Mouse (Mus musculus): ENCODE data around the gene Dpagt1. TPM values are rescaled to one million over a fixed set of nuclear protein-coding genes. Genes with fewer than 3 reads are reported as not detected.
A peak's percentile ranks its signal among the peaks of the same experiment; 100 is the strongest.
"Not testable (repeated sequence)": the region's sequence is repeated elsewhere in the genome, so short reads cannot be mapped to it uniquely, and the experiment has no call there.

Gene Dpagt1
- polyA plus RNA-seq, 1 experiment from 2014 or later = 38.4 TPM

DNA sequence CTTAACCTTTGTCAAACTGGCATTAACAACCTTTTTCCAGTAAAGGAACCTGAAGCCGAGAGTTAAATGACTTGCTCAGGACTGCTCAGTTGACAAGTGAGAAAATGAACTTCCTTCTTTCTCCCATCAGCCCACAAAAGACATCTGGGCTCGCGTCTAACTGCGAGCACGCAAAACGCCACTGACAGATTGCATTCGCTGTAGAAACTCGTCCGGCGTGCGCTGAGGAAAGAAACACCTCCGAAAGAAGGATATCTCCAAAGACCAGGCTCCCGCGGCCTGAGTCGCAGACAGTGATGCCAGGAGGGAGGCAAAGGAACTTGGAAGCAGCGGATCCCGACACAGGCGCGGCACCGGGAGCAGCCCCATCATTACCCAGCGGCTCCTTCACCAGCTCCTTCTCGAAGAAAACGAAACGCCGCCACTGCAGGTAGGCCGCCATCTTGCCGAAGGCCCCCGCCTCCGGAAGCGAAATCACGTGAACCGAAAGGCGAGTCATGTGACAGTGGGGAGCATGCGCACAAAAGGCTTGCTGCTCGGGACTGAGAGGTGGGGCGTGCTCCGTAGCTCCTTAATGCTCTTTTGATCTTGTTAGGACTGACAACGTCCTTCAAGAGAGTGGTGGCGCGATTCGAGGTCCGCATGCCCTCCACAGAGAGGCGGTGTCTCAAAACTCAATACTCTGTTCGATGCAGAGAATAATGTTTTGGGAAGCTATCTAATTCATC lies 35.5 kb downstream of the Dpagt1 start, which contains the start of gene Vps11:
Gene Vps11, minus strand, starts transcription at position 481 of the 728 bp plus-strand sequence.
- no peaks in the 10 kb centered on the region for H3K9me3 ChIP-seq
- no peaks in the 10 kb centered on the region for H3K27me3 ChIP-seq
- peak within 1 kb of the TSS; percentile 86 for H3K4me2 ChIP-seq
- H3K4me3 ChIP-seq = peak within 1 kb of the TSS; percentile 96
- peaks cover 6% of the 10 kb centered on the region for H3K4me1 ChIP-seq
- H3K36me3 ChIP-seq = peaks cover 35% of the 10 kb centered on the region
- under 1% methylated on average over 44 of the region's 44 CpGs for WGBS
- peak; percentile 91 for ATAC-seq (ENCODE audit: insufficient number of reproducible peaks, insufficient read depth, low FRiP score, low TSS enrichment, low read depth)
- peak within 1 kb of the TSS; percentile 90 for H3K9ac ChIP-seq
- peak within 1 kb of the TSS; percentile 69 for H3K27ac ChIP-seq

DNA sequence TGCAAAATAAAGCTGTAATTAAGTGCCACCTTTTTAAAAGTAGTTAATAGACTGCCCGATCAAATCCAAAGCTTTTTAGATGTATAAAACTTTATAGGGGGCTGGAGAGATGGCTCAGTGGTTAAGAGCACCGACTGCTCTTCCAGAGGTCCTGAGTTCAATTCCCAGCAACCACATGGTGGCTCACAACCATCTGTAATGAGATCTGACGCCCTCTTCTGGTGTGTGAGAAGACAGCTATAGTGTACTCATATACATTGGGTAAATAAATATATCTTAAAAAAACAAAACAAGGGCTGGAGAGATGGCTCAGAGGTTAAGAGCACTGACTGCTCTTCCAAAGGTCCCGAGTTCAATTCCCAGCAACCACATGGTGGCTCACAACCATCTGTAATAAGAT lies 36.1 kb downstream of the Dpagt1 start:
- not testable (repeated sequence) for H3K4me1 ChIP-seq; ATAC-seq (ENCODE audit: insufficient number of reproducible peaks, insufficient read depth, low FRiP score, low TSS enrichment, low read depth); H3K27me3 ChIP-seq; H3K9me3 ChIP-seq
- Histone ChIP-seq H3K36me3 (peaks cover 29% of the 10 kb centered on the region), H3K4me3 (peak overlapping the region; percentile 96), H3K9ac (peak overlapping the region; percentile 90), H3K4me2 (peak overlapping the region; percentile 86), H3K27ac (peak overlapping the region; percentile 69)
- WGBS = 43% methylated on average over 4 of the region's 4 CpGs

DNA sequence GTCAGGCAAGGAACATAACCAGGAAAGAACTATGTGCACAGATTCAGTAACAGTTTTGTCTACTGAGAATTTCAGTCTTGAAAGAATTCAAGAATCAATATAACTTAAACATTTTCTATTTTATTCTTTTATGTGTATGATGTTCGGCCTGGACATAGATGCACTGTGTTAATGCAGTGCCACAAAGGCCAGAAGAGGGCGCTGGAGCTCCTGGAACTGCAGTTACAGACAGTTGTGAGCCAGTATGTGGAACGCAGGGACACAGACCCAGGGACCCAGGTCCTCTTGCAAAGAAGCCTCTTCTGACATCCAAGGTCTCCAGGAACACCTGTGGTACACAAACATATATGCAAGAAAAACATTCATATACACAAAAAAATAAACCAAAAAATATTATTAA lies 38.7 kb downstream of the Dpagt1 start:
- Histone ChIP-seq H3K27me3 (no peaks in the 10 kb centered on the region), H3K4me1 (peaks cover 6% of the 10 kb centered on the region), H3K4me2 (no peak overlapping the region), H3K9ac (no peak overlapping the region), H3K27ac (no peak overlapping the region), H3K9me3 (no peaks in the 10 kb centered on the region), H3K4me3 (no peak overlapping the region), H3K36me3 (peaks cover 5% of the 10 kb centered on the region)
- WGBS = 61% methylated on average over 3 of the region's 3 CpGs
- ATAC-seq (ENCODE audit: insufficient number of reproducible peaks, insufficient read depth, low FRiP score, low TSS enrichment, low read depth) = no peak

GRCm38 (mm10) chr9:44373386-44373785 lies 47.6 kb downstream of the Dpagt1 start:
- no peak overlapping the region for H3K27ac ChIP-seq
- no peak for ATAC-seq (ENCODE audit: insufficient number of reproducible peaks, insufficient read depth, low FRiP score, low TSS enrichment, low read depth)

GRCm38 (mm10) chr9:44376141-44376540 lies 50.3 kb downstream of the Dpagt1 start:
- no peak overlapping the region for H3K27ac ChIP-seq
- H3K9me3 ChIP-seq = no peaks in the 10 kb centered on the region
- no peak overlapping the region for H3K4me3 ChIP-seq
- no peak for ATAC-seq (ENCODE audit: insufficient number of reproducible peaks, insufficient read depth, low FRiP score, low TSS enrichment, low read depth)
- H3K27me3 ChIP-seq = no peaks in the 10 kb centered on the region
- WGBS = 92% methylated on average over 6 of the region's 6 CpGs
- no peak overlapping the region for H3K9ac ChIP-seq
- peaks cover 17% of the 10 kb centered on the region for H3K4me1 ChIP-seq
- H3K4me2 ChIP-seq = no peak overlapping the region
- H3K36me3 ChIP-seq = peaks cover 6% of the 10 kb centered on the region

More at GRCm38 (mm10) chr9:44373386-44373785, 47.6 kb downstream of the Dpagt1 start:
- H3K4me1 ChIP-seq = peaks cover 2% of the 10 kb centered on the region; the same call in 1 of the 2 replicates
- no peaks in the 10 kb centered on the region for H3K36me3 ChIP-seq
- no peaks in the 10 kb centered on the region for H3K27me3 ChIP-seq
- no peaks in the 10 kb centered on the region for H3K9me3 ChIP-seq
- no peak overlapping the region for H3K9ac ChIP-seq
- H3K4me2 ChIP-seq = no peak overlapping the region
- H3K4me3 ChIP-seq = no peak overlapping the region

- not testable (repeated sequence) for H3K4me3 ChIP-seq; H3K27ac ChIP-seq; H3K27me3 ChIP-seq; H3K9me3 ChIP-seq; ATAC-seq (ENCODE audit: insufficient number of reproducible peaks, insufficient read depth, low FRiP score, low TSS enrichment, low read depth); H3K9ac ChIP-seq; H3K4me2 ChIP-seq
- Histone ChIP-seq H3K36me3 (peaks cover 18% of the 10 kb centered on the region), H3K4me1 (peaks cover 17% of the 10 kb centered on the region)
- WGBS = 80% methylated on average over 2 of the region's 2 CpGs
Observed at GRCm38 (mm10) chr9:44377335-44377734, 51.5 kb downstream of the Dpagt1 start.

GRCm38 (mm10) chr9:44378153-44378730 lies 52.4 kb downstream of the Dpagt1 start:
- H3K9ac ChIP-seq = peak overlapping the region; percentile 95
- H3K4me3 ChIP-seq = peak overlapping the region; percentile 89
- no peaks in the 10 kb centered on the region for H3K27me3 ChIP-seq
- no peak overlapping the region for H3K27ac ChIP-seq
- peaks cover 17% of the 10 kb centered on the region for H3K4me1 ChIP-seq
- H3K36me3 ChIP-seq = peaks cover 27% of the 10 kb centered on the region
- H3K9me3 ChIP-seq = no peaks in the 10 kb centered on the region
- no peak for ATAC-seq (ENCODE audit: insufficient number of reproducible peaks, insufficient read depth, low FRiP score, low TSS enrichment, low read depth)
- 87% methylated on average over 5 of the region's 5 CpGs for WGBS
- peak overlapping the region; percentile 86 for H3K4me2 ChIP-seq

DNA sequence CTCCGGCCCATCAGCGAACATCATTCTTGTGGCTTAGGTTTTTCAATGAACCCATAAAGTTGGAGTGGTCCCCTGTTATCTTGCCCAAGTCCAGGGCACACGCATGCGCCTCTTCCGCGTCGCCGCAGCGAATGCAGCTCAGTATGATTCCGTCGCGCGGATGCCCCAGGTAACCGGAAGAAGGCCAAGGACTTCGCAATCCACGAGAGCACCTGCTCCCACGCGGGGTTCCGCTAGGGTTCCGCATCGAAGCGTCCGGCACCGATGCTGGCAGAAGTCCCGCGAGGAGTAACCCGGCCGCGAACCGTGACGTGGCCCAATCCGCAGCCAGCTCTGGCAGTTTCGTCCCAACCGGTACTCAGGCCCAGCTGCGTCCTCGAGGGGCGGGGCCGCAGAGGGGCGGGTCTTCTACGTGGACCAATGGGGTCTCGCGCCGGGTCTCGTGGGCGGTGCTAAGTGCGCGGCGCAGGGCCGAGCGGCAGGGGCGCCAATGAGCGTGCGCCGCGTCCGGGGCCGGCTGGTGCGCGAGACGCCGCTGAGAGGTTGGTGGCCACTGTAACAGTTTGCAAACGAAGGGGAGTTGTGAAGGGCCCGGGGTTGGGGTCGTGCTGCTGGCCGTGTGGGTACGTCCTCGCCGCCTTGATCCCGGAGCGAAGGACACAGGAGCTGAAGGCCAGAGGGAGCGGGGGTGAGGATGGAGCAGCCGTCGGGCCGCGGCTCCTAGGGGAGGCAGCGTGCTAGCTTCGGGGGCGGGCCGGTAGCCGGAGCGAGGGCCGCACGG lies 53.4 kb downstream of the Dpagt1 start, which contains the start of gene Hyou1:
Gene Hyou1, plus strand, starts transcription at position 437 of the 781 bp plus-strand sequence.
- peak within 1 kb of the TSS; percentile 87 for H3K27ac ChIP-seq
- H3K9ac ChIP-seq = peak within 1 kb of the TSS; percentile 95
- peak within 1 kb of the TSS; percentile 86 for H3K4me2 ChIP-seq
- ATAC-seq (ENCODE audit: insufficient number of reproducible peaks, insufficient read depth, low FRiP score, low TSS enrichment, low read depth) = peak; percentile 97
- peak within 1 kb of the TSS; percentile 89 for H3K4me3 ChIP-seq
- H3K9me3 ChIP-seq = no peaks in the 10 kb centered on the region
- peaks cover 37% of the 10 kb centered on the region for H3K36me3 ChIP-seq
- under 1% methylated on average over 82 of the region's 83 CpGs for WGBS
- peaks cover 17% of the 10 kb centered on the region for H3K4me1 ChIP-seq
- H3K27me3 ChIP-seq = no peaks in the 10 kb centered on the region

GRCm38 (mm10) chr9:44379862-44380261 lies 54.0 kb downstream of the Dpagt1 start:
- WGBS = 7% methylated on average over 15 of the region's 15 CpGs
- H3K9ac ChIP-seq = peak overlapping the region; percentile 95
- ATAC-seq (ENCODE audit: insufficient number of reproducible peaks, insufficient read depth, low FRiP score, low TSS enrichment, low read depth) = peak; percentile 22; the same call in 1 of the 2 replicates

More at GRCm38 (mm10) chr9:44379862-44380261, 54.0 kb downstream of the Dpagt1 start:
- H3K4me2 ChIP-seq = peak overlapping the region; percentile 86
- H3K4me1 ChIP-seq = peaks cover 17% of the 10 kb centered on the region
- H3K27ac ChIP-seq = peak overlapping the region; percentile 87
- peaks cover 44% of the 10 kb centered on the region for H3K36me3 ChIP-seq
- no peaks in the 10 kb centered on the region for H3K27me3 ChIP-seq
- H3K4me3 ChIP-seq = peak overlapping the region; percentile 89
- no peaks in the 10 kb centered on the region for H3K9me3 ChIP-seq
